Mouse (Mus musculus): ENCODE data around the gene Pemt.

Gene Pemt

DNA sequence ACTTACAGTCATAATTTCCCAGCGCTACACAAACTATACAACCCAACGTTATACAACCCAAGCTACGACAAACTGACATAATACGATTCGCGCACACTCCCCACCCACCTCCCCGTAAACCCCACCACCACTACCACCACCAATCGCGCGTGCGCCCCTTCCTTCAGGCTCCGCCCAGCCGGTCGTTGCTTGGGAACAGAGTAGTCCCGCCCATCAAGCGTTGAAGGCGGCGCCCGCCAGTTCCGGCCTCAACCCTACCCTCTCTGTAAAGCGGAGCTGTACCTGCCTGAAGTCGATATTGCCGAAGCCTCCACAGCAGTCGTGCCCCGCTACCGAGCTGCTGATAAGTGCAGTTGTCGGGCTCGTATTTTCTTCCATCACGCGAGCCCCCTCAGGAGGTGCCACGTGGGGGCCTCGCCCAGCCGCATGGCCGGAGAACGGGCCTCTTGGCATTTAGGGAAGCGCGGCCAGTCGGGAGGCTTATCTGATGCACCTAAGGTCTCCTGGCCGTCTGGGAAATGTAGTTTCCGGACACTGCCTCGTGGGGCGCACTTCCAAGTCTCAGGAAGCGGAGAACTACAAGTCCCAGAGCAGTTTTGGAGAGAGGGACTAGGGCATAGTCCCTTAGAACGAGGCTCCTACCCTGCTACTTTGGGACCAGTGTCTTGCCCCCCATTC, at the start of gene Pemt:
Gene Pemt, minus strand, starts transcription at position 432 of the 678 bp plus-strand sequence.
- peak; percentile 94 for DNase-seq (ENCODE audit: low read depth, low spot score)

DNA sequence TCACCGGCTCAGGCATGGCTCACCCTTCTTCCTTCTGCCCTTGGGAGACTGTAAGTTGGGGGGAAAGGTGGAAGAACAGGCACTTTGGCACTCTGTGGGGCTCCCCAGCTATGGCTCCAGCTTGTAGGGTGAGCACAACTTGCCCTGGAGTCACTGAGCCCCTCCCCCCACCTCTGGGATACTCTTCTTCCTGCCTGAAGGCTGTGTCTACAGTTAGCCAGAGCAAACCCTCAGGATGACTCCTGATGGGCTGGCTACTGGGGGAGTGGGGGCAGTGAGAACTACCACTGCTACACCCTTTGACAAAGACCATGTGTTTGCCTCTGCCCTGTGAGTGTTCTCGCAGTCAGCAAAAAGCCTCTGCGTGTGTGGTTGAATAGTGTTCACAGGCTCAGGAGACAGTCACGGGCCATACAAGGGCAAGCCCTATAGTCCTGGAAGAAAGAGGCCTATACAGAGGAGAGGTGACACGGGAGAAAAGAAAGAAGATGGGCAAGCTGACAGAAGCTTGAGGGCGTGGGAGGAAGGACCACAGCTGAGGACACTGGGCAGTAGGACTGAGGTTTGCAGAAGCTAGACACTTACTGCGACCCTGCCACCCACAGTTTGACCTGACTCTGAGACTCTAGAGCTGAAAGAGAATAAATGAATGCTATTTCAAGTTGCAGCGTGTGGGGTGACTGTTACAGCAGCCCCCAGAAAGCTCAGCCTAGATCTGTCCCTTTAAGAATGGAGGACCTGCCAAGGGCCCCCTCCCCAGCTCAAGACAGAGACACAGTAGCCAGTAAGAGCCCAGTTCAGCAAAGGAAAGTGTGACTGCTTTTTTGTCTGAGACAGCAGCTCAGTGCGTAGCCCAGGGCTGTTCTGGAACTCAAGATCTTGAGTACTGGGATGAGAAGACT, 48.9 kb upstream of the Pemt start:
- DNase-seq (ENCODE audit: low read depth, low spot score) = no peak

DNA sequence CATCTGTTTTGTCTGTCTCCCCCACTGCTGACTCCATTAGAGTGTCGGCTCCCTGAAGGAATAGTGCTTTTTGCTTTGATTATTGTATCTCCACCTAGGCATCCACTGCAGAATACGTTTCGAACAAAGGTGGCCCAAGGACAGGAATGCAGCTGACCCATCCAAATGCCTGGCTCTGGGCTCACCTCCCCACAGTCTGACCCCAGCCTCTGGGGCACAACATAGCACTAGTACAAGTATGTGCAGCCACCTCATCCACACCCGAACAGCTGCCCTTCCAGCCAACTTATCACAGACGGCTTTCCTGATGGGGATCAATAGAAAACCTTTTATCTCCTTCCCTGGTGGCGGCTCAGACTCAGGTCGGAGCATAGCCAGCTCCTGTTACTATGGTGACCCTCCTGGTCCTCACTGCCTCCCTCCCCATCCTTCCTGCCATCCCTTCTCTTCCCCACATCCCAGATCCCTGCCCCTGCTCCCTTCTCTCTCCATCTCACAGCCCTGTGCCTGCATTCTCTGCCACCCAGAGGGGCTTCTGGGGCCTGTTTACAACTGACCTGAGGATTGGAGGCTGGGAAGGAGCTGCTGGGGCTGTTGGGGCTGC, 47.8 kb upstream of the Pemt start:
- no peak for DNase-seq (ENCODE audit: low read depth, low spot score)

DNA sequence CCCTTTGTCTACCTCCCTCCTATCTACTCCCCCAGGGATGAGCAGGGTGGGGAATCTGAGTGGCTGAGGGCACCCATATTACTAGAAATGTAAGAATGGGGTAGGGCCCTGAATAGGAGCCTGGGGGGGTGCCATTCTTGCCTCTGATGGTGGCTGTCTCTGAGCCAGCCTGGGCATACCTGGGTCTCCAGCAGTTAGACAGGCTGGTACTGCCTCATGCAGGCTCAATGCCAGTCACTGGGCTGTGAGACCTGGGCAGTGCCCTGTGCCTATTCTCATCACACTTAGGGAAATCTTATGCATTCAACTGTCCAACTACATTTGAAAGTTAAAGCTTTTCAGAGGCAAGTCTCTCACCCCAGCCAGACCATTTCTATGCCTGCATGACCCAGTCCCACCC, 46.9 kb upstream of the Pemt start:
- DNase-seq (ENCODE audit: low read depth, low spot score) = no peak

DNA sequence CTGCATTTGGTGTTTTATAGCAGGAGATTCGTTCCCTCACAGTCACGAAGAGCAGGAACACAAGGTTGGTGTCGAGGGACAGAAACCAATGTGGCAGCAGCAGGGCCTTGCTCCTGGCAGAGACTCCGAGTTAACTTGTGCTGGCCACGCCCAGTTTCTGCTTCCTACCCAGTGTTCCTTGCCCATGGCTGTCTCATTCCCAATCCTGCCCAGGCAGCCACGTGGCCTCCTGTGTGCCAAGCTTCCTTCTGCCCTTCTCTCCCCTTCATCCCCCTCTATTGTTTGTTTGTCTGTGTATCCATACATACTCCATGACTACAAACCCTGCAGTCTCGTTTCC, 45.1 kb upstream of the Pemt start:
- no peak for DNase-seq (ENCODE audit: low read depth, low spot score)

DNA sequence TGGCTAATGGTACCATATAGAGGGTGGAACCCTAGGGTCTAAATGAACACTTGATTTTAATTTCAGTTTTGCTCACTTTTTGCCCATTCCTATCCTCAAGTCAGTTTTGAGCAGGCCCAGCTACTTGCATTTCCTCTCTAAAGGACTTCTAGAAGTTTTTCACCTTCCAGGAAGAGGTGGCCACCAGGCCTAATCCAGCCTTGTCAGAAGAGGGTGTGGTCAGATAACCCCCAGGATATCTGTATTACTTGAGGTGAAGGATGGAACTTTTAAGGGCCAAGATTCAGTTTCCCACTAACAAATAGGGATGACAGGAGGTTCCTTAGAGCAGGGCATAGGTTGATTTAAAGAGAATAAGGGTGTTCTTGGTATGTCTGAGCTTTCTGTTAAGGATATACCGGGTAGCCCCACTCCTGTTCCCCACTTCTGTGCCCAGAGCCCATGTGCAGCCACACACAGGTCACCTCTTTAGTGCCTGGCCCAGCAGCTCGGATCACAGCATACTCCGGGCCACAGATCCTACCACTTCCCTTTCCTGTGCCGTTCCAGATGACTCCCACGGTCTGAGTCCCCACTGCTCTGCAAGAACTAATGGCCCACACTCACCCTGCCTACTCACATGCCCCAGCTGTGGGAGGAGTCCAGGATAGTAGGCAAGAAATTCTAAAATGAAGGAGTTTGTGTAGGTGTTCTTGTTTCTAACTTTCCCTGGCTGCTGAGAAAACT, 44.6 kb upstream of the Pemt start:
- DNase-seq (ENCODE audit: low read depth, low spot score) = no peak

DNA sequence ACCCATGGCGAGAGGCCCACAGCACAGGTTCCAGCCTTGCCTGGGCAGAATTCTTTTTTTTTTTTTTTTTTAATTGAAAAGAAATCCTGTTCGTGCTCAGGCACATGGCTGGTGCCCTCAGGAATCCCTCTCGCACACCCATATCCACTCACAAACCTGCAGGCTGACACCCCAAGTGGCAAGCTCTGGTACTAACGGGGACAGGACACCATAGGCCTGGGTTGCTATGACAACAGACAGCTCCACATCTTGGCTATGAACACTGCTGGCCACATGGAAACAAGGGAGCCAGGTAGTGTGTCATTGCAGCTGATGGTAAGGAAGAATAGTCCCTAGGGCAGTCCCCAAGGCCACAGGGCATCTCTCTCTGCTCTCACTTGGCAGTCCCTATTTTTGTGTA, 42.7 kb upstream of the Pemt start:
- peak; percentile 31 for DNase-seq (ENCODE audit: low read depth, low spot score)

DNA sequence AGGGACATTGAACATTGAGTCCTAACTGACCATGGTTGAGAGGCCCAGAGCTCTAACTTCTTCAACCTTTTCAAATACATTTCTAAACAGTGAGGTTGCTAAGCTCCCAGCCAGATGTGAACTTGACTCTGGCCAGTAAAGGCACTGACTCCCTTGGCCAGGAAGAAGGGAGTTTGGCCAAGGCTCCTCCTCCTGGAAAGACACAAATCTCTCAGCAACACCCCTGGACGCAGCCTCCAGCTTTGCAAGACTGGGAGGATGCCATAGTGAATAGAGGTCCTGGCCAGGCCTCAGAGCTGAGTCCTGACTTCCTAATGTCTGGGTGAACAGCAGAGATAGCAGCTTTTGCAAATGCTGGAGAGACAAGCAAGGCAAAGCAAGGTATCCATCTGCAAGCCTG, 40.4 kb upstream of the Pemt start:
- no peak for DNase-seq (ENCODE audit: low read depth, low spot score)

DNA sequence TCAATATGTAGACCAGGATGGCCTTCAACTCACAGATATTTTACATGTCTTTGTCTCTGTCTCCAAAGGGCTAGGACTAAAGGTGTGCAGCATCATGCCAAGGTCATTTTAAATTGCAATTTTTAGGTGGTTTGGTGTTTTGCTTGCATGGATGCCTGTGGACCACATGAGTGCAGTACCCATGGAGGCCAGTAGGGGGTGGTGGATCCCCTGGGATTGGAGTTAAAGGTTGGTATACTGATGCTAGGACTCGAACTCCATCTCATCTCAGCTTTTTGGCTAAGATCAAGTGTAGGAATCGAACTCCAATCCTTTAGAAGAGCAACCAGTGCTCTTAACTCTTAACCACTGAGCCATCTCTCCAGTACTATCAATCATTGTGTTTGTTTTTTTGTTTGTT, 38.3 kb upstream of the Pemt start:
- DNase-seq (ENCODE audit: low read depth, low spot score) = peak; percentile 54

DNA sequence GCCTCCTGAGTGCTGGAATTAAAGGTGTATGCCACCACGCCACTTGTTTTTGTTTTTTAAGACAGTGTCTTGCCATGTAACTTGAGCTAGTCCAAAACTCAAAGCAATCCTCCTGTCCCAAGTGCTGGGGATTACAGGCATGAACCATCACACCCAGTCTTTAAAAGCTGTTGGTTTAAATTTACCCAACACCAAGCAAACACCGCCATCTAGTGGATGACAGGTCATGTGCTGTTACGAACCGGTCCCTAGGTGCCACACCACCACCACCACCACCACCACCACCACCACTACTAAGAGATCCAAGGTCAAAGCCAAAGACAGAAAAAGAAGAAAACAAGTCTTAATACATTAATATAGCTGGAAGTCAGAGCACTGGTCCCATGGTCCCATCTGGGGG, 30.5 kb upstream of the Pemt start:
- peak; percentile 79 for DNase-seq (ENCODE audit: low read depth, low spot score)

DNA sequence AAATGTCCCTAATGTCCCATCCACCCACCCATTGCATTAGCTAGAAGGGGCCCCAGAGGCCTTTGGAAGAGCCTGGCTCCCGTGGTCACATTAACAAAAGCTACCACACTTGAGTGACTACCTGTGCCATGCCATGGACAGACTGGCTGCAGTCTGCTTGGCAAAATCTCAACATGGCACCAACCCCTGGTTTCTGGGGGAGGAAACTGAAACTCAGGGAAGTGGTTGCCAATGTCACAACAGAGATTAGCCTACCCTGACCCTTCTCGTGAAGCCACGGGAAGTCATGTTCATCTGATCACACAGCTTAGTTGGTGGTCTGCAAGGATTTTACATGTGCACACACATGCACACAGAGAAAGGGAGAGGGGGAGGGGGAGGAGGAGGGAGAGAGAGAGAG, 29.9 kb upstream of the Pemt start:
- DNase-seq (ENCODE audit: low read depth, low spot score) = no peak

DNA sequence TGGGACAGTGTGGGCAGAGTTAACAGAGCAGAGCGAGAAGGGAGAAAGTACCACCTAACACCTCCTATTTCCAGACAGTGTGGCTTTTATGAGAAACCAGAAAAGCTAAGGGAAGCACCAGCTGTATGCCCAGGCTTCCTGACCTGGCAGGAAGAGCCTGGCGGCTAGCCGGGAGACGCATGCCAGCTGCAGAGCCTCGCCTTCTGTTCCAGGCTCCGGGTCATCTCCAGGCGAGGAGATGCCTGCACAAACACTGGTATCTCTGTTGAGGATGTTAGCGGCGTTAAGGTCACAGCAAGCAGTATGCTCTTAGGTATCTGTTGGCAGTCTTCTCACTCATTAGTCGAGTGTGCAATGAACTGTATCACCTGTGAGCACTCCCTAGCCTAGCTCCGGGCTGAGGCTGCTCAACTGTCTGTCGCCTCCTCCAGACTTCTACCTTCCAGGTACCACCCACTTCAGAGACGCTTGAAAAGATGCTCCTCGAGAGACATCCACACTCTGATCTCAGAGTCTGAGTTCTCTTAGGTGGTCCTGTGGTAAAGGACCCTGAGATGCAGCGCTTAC, 27.7 kb upstream of the Pemt start:
- no peak for DNase-seq (ENCODE audit: low read depth, low spot score)

DNA sequence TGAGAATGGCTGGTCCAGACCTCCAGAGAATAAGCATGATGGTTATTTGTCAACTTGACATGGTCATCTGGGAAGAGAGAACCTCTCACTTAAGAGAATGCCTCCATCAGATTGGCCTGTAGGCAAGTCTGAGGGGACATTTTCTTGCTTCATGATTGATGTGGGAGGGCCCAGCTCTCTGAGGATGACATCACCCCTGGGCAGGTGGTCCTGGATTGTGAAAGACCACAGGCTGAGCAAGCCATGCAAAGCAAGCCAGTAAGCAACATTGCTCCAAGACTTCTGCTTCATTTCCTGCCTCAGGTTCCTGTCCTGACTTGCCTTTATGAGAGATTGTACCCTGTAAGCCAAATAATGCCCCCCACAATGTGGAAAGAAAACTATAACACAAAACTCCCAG, 26.8 kb upstream of the Pemt start:
- no peak for DNase-seq (ENCODE audit: low read depth, low spot score)

DNA sequence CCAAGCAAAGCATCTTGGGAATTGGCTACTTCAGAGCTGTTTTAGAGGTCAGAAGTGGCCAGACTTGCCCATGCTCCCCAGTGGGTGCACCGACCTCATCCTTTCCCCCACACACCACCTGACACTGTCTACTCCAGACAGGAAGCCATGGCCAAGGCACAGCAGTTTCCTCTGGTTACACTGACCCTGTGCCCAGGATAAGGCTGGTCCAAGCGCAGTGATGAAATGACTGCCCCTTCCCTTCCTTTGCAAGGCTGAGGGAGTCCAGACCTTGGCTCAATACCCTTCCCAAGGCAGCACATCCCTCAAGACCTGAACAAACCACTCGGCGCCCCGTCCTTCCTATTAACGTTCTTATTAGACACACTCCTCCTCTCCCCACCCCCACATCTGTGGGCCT, 24.9 kb upstream of the Pemt start:
- no peak for DNase-seq (ENCODE audit: low read depth, low spot score)

DNA sequence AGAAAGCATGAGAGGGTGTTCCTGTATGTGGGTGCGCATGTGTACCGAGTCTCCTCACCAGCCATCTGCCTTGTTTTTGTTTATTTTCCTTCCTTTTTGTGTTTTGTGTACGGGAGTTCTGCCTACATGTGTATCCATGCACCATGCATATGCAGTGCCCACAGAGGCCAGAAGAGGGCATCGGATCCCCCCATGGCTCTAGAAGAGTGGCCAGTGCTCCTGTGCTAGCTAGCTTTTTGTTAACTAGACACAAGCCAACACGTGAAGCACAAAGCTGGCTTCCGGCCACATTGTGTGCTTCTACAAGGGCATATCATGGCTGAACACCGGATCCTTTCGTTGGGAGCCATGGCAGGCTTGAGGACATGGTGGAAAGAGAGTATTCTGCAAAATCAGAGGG, 24.3 kb upstream of the Pemt start:
- peak; percentile 45 for DNase-seq (ENCODE audit: low read depth, low spot score)

DNA sequence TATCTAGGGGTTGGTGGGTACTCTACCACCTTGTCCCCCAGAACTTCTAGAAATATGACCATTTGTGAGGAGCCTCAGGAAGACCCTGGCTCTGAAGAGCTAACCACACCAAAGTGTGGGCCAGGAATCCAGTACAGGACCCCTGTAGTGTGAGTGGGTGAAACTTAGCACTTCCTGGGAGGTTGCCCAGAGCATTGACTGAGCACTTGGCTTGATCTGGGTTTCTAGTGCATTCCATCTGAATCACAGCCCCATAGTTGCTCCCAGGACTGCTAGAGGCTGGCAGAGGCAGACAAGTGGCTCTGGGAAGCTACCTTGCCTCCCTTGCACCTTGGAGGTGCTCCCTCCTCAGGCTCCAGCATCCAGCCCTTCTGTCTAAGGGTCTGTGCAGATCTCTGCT, 22.3 kb upstream of the Pemt start:
- DNase-seq (ENCODE audit: low read depth, low spot score) = no peak

DNA sequence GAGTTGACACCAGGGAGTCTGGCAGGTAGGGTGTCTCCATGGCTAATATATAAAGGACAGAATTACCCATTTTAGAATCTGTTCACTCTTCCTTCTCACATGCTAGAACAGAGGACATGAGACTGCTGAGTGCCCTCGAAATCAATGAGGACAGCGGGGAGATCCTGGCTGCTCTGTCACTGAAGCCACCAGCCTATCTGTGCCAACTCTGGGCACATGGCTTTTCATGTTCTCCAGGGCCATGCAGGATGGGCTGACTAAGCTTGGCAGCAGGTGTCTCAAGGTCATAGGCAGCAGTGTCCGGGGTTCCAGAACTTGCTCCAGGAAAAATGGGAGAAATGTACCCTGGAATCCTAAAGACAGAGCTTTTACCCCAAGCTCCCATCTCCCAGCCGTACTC, 21.4 kb upstream of the Pemt start:
- no peak for DNase-seq (ENCODE audit: low read depth, low spot score)

DNA sequence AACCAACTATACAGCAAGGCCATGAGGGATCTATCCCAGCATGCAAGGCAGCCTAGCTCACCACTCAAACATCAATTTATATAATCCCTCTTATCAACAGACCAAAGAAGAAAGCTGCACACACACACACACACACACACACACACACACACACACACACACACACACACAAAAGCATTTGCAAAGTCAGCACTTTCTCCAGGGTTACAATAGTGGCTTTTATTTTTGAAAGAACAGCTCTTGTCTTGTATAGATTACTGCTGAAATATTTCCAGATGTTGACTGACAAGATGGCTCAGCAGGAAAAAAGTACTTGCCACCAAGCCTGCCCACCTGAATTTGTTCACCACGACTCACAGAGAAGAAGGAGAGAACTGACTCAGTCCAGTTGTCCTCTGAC, 19.0 kb upstream of the Pemt start:
- no peak for DNase-seq (ENCODE audit: low read depth, low spot score)

DNA sequence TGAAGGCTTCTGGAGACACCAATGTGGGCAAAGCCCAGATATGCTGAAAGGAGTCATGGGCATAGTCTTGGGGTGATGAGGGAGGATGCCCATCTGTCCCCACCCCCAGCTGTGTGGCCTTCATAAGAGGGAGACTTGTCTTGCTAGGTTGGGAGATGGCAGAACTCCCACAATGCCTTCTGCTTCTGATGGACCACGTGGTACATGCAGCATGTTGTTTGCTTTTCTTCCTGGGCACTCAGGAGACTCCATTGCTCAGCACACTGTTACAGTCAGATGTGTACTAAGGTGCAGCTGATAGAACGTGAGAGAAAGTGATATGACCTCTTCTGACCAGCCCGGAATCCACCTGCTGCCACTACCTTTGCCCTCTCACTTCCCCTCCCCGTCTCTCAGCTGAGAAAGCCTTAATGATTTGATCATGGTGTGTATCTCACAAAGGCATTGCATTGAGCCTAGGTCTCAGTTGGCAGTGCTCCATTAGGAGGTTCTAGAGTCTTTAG, 15.3 kb upstream of the Pemt start:
- no peak for DNase-seq (ENCODE audit: low read depth, low spot score)

DNA sequence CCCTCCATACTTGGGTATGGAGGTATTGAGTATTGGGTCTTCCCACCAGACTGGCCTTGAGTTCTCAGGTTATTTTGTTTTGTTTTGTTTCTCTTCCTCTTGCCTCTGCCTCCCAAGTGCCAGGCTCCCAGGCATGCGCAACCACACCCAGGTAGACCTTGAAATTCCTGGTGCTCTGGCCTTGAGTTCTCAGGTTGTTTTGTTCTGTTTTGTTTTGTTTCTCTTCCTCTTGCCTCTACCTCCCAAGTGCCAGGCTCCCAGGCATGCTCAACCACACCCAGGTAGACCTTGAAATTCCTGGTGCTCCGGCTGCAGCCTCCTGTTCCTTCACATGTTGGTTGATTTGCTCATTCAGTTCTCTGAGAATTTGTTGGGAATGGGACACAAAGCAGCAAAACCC, 13.7 kb upstream of the Pemt start:
- DNase-seq (ENCODE audit: low read depth, low spot score) = no peak

DNA sequence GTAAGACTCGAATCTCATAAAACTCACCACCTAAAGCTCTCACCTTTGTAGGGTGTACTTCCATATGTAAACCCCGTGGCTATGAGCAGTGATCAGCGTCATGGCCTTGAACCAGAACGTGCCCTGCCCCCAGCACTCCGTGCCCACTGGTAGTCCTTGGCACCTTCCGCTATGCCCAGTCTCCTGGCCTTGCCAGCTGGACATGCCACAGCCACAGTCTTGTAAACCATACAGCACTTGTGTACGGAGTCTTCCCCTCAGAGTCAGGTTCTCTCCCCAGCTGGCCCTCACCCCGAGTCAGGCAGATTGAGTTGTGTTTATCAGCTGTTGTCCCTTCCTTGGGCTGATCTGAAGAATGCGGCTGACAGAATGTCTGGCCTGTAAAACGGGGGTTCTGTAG, 12.2 kb upstream of the Pemt start:
- no peak for DNase-seq (ENCODE audit: low read depth, low spot score)

DNA sequence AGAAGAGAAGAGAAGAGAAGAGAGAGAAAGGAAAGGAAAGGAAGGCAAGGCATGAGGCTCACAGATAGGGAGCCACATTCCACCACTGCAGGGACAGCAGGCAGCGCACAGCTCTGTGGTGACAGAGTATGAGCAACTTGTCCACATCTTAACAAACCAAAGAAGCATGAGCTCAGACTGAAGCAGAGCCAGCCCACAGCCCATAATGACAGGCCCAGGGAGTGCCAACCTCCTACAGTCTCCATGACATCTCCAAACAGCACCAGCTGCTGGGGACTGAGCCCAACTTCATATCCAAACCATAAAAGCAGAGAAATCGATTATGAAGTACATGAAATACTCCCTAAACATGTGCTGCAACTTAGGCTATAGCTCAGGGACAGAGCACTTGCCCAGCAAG, 11.7 kb upstream of the Pemt start:
- no peak for DNase-seq (ENCODE audit: low read depth, low spot score)

All from CD4-positive helper T cell, adult 2 months (primary cell).